Mouse (Mus musculus): ENCODE results near the gene Micall1.

- no peak for TF ChIP-seq CTCF (IDR thresholded peaks at IDR 0.05; ENCODE audit: control insufficient read depth, insufficient read depth, low read length)
- no peak for TF ChIP-seq POLR2A (IDR thresholded peaks at IDR 0.05; ENCODE audit: borderline replicate concordance, control insufficient read depth, low read depth, low read length)
Observed at GRCm38 (mm10) chr15:79074446-79074845, 34.3 kb upstream of the Micall1 start.

Data from bone marrow, adult 2 months (tissue).